Mouse (Mus musculus): ENCODE data around the gene Auts2. TPM values are rescaled to one million over a fixed set of nuclear protein-coding genes. Genes with fewer than 3 reads are reported as not detected.
A peak's percentile ranks its signal among the peaks of the same experiment; 100 is the strongest.

Gene Auts2
- total and polyA plus RNA-seq, 2 experiments from 2014 or later: 35.2 to 57.5 TPM

DNA sequence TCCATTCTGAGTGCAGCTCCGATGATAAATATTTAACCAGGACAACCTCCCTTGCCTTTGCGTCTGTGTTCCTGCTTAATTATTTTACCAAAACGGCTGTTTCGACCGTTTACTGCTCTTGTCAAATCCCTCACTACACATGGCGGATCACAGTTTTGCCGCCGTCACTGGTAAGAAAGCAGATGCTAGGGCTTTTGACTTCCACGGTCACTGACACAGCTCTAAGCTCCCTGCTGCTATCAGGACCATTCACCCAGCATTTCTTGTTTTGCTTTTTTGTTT is 698.7 kb downstream of the Auts2 start:
- 44% methylated on average over 9 of the region's 9 CpGs for WGBS
- Histone ChIP-seq H3K4me1 (ENCODE audit: insufficient read depth, low read length) (no peaks in the 10 kb centered on the region), H3K4me2 (ENCODE audit: low read depth, low read length, poor library complexity, severe bottlenecking) (no peak overlapping the region), H3K27ac (ENCODE audit: low read depth, low read length) (no peak overlapping the region), H3K9me3 (ENCODE audit: low read length) (no peaks in the 10 kb centered on the region), H3K36me3 (ENCODE audit: insufficient read depth, low read length) (no peaks in the 10 kb centered on the region), H3K27me3 (ENCODE audit: insufficient read depth, low read length) (no peaks in the 10 kb centered on the region), H3K9ac (replicated peaks; ENCODE audit: low read length, poor library complexity, severe bottlenecking) (no peak overlapping the region), H3K4me3 (ENCODE audit: low read depth, low read length) (no peak overlapping the region)
- no peak for DNase-seq (ENCODE audit: low spot score)
- no peak for ATAC-seq (ENCODE audit: low FRiP score)
- no peak for TF ChIP-seq CTCF (IDR thresholded peaks at IDR 0.05)

DNA sequence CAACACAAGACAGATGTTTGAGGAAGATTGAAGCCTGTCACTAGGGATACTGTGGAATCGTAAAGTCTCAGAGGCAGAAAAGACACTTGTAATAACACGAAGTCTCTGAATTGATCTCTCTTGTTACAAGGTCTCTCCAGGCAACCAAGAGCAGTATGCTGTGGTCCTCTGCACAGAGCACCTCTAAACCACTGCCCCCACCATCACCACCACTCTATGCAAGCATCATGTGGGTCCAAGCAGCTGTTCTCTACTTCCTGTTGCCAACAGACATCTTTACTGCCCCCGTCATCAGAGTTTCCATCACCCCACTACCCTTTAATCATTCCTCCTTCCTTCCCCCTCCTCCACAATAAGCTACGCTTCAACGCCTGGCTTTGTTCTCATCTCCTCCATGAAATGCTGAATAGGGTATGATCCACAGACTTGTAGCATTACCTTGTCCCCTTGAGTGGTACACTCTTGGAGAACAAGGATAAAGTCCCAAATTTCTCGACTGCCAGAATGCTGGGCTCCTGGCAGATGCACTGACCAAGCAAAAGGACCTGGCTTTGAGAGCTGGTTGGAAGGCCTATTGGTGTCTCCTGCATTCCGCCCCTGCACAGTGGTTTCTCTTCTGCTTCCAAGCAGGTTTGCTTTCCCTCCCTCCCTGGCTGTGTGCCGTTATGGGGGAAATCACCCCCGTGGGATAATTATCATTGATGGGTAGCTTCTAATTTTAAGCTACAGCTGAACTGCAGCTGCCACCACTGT is 699.2 kb downstream of the Auts2 start:
- Histone ChIP-seq H3K9me3 (ENCODE audit: low read length) (no peaks in the 10 kb centered on the region), H3K9ac (replicated peaks; ENCODE audit: low read length, poor library complexity, severe bottlenecking) (no peak overlapping the region), H3K4me2 (ENCODE audit: low read depth, low read length, poor library complexity, severe bottlenecking) (no peak overlapping the region), H3K4me3 (ENCODE audit: low read depth, low read length) (no peak overlapping the region), H3K27ac (ENCODE audit: low read depth, low read length) (no peak overlapping the region), H3K27me3 (ENCODE audit: insufficient read depth, low read length) (no peaks in the 10 kb centered on the region), H3K36me3 (ENCODE audit: insufficient read depth, low read length) (no peaks in the 10 kb centered on the region), H3K4me1 (ENCODE audit: insufficient read depth, low read length) (no peaks in the 10 kb centered on the region)
- 54% methylated on average over 9 of the region's 9 CpGs for WGBS
- DNase-seq (ENCODE audit: low spot score) (peak; percentile 40), ATAC-seq (ENCODE audit: low FRiP score) (no peak)
- TF ChIP-seq CTCF (IDR thresholded peaks at IDR 0.05): no peak

DNA sequence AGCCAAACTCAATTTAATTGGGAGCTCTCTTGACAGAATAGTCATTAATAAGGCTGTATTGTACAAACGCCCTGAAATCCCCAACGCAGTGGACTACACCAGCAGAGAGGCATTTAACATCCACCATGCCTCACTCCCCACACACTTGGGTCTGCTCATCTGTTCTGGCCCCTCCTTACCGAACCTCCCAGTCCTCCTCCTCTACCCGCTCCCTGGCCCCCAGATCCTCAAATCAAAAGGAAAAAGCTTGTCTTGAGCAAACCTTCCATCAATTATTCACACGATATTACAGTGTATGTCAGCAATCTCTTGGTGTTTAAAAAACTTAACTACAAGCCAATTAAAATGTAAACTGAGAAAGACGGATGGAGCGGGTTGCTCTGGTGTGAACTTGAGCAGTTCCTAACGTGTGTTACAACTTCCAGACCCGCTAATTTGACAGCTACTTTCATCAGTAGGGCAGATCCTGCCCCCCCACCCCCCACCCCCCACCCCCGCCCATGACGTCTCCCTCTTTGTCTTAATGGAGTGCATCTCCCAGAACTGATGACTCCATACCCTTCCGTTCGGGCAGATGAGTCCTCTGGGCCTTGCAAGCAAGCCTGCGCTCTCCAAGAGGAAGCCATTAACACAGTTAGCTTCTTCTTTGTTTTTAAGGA is 703.4 kb downstream of the Auts2 start:
- ATAC-seq (ENCODE audit: low FRiP score) (no peak), DNase-seq (ENCODE audit: low spot score) (no peak)
- Histone ChIP-seq H3K4me3 (ENCODE audit: low read depth, low read length) (no peak overlapping the region), H3K9me3 (ENCODE audit: low read length) (no peaks in the 10 kb centered on the region), H3K36me3 (ENCODE audit: insufficient read depth, low read length) (no peaks in the 10 kb centered on the region), H3K4me2 (ENCODE audit: low read depth, low read length, poor library complexity, severe bottlenecking) (no peak overlapping the region), H3K27me3 (ENCODE audit: insufficient read depth, low read length) (no peaks in the 10 kb centered on the region), H3K27ac (ENCODE audit: low read depth, low read length) (no peak overlapping the region), H3K9ac (replicated peaks; ENCODE audit: low read length, poor library complexity, severe bottlenecking) (no peak overlapping the region), H3K4me1 (ENCODE audit: insufficient read depth, low read length) (no peaks in the 10 kb centered on the region)
- TF ChIP-seq CTCF (IDR thresholded peaks at IDR 0.05): no peak
- 80% methylated on average over 14 of the region's 14 CpGs for WGBS

DNA sequence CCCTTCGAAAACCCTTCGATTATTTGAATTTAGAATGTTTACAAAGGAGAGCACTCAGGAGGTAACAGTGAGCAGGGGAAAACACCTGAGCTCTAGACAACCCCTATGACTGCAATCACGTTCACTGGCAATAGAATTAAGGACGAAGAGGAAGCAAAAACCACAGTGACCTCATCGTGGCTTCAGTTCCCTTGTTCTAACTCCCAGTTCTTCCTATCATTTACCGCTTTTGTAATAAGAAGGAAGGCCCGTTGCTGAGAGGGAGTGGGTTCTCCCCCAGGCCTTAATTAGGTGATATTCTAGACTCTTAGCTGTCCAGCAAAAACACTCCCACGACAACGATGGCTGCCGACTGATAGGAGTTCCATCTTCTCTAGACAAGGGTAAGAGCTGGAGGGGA is 704.1 kb downstream of the Auts2 start:
- Histone ChIP-seq H3K4me1 (ENCODE audit: insufficient read depth, low read length) (no peaks in the 10 kb centered on the region), H3K27ac (ENCODE audit: low read depth, low read length) (no peak overlapping the region), H3K27me3 (ENCODE audit: insufficient read depth, low read length) (no peaks in the 10 kb centered on the region), H3K9me3 (ENCODE audit: low read length) (no peaks in the 10 kb centered on the region), H3K9ac (replicated peaks; ENCODE audit: low read length, poor library complexity, severe bottlenecking) (no peak overlapping the region), H3K4me3 (ENCODE audit: low read depth, low read length) (no peak overlapping the region), H3K4me2 (ENCODE audit: low read depth, low read length, poor library complexity, severe bottlenecking) (no peak overlapping the region), H3K36me3 (ENCODE audit: insufficient read depth, low read length) (no peaks in the 10 kb centered on the region)
- ATAC-seq (ENCODE audit: low FRiP score): no peak
- no peak for TF ChIP-seq CTCF (IDR thresholded peaks at IDR 0.05)
- WGBS: 80% methylated on average over 10 of the region's 10 CpGs
- no peak for DNase-seq (ENCODE audit: low spot score)

DNA sequence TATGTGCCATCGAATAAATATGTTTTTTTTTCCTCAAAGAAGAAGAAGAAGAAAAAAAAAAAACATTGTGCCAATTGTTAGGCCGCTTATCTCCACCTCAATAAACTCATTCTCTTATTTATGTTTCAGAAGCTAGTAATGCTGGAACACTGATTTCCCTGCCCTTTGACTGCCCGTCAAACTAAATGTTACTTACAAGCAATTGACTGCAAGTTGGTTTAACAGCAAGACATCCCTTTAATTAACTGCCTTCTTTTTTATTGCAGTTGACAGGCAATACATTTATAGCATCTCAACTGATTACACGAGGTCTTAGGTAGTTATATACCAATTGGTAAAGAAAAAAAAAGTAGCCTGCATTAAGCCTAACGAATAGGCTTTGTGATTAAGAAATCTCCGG is 705.1 kb downstream of the Auts2 start:
- DNase-seq (ENCODE audit: low spot score): no peak
- no peak for TF ChIP-seq CTCF (IDR thresholded peaks at IDR 0.05)
- Histone ChIP-seq H3K27ac (ENCODE audit: low read depth, low read length) (no peak overlapping the region), H3K9me3 (ENCODE audit: low read length) (no peaks in the 10 kb centered on the region), H3K4me3 (ENCODE audit: low read depth, low read length) (no peak overlapping the region), H3K36me3 (ENCODE audit: insufficient read depth, low read length) (no peaks in the 10 kb centered on the region), H3K9ac (replicated peaks; ENCODE audit: low read length, poor library complexity, severe bottlenecking) (no peak overlapping the region), H3K4me2 (ENCODE audit: low read depth, low read length, poor library complexity, severe bottlenecking) (no peak overlapping the region), H3K4me1 (ENCODE audit: insufficient read depth, low read length) (no peaks in the 10 kb centered on the region), H3K27me3 (ENCODE audit: insufficient read depth, low read length) (no peaks in the 10 kb centered on the region)
- ATAC-seq (ENCODE audit: low FRiP score): no peak
- 62% methylated on average over 6 of the region's 6 CpGs for WGBS

DNA sequence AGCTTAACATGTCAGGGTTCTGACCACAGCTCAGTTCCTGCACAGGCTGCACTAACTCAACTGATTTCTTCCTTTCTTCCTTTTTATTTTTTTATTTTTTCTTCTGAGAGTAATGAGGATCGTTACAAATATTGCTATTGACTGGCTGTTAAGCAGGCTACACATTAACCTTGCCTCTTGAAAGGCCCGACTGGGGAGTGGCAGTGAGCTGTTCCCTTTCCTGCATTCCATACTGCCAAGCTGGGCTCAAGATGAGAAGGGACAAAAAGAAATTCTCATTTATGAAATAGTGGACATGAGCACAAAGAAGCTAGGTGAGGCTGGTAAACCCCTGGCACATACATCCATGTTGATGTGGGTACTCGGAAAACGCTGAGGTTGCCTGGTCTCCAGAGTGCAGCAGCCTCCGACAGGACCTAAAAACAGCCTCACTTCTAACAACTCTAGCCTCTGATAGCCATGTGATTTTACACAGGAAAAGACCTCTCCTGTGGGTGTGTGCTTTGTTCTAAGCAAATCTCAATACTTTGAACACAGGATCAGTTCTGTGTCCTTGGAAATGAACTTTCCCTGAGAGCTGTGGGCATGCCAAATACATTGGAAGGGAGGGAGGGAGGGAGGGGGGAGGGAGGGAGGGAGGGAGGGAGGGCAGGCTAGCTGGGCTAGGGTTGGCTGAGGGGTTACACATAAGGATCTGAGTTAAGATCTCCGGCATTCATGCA is 707.0 kb downstream of the Auts2 start:
- H3K27ac ChIP-seq (ENCODE audit: low read depth, low read length): no peak overlapping the region
- no peak overlapping the region for H3K4me3 ChIP-seq (ENCODE audit: low read depth, low read length)
- H3K36me3 ChIP-seq (ENCODE audit: insufficient read depth, low read length): no peaks in the 10 kb centered on the region
- H3K27me3 ChIP-seq (ENCODE audit: insufficient read depth, low read length): no peaks in the 10 kb centered on the region
- no peak overlapping the region for H3K9ac ChIP-seq (replicated peaks; ENCODE audit: low read length, poor library complexity, severe bottlenecking)
- DNase-seq (ENCODE audit: low spot score) (no peak), ATAC-seq (ENCODE audit: low FRiP score) (no peak)
- WGBS: 85% methylated on average over 6 of the region's 6 CpGs
- no peak for TF ChIP-seq CTCF (IDR thresholded peaks at IDR 0.05)
- no peak overlapping the region for H3K4me2 ChIP-seq (ENCODE audit: low read depth, low read length, poor library complexity, severe bottlenecking)
- no peaks in the 10 kb centered on the region for H3K9me3 ChIP-seq (ENCODE audit: low read length)
- no peaks in the 10 kb centered on the region for H3K4me1 ChIP-seq (ENCODE audit: insufficient read depth, low read length)

Measured in midbrain, postnatal 0 days (tissue).